ENCODE assay signal across 7 mouse cellular contexts in genomic region chr4:140037784-140038387, GRCm38 (mm10).
DNase-seq lines count a peak whose midpoint lies in the region; ATAC-seq lines count a peak whose summit lies in the region.

No protein-coding gene starts in this region.

- no peak overlapping the region; the same call in 1 of the 2 replicates for H3K4me2 ChIP-seq in kidney, embryonic 14.5 days (replicated peaks; ENCODE audit: low read depth, low read length)
- peak overlapping the region; percentile 28 for H3K4me2 ChIP-seq in lung, embryonic 16.5 days (ENCODE audit: low read depth, low read length)

- H3K27ac ChIP-seq in kidney, embryonic 14.5 days (ENCODE audit: low read depth, low read length) = no peak overlapping the region
- H3K27ac ChIP-seq in lung, embryonic 16.5 days (ENCODE audit: low read length) = no peak overlapping the region

- ATAC-seq in kidney, embryonic 14.5 days (ENCODE audit: low FRiP score, low TSS enrichment) = peak; percentile 25; the same call in 1 of the 2 replicates
- ATAC-seq in lung, embryonic 16.5 days (ENCODE audit: low read depth) = peak; percentile 66

- no peak overlapping the region for H3K4me3 ChIP-seq in kidney, embryonic 14.5 days (ENCODE audit: low read length)
- H3K4me3 ChIP-seq in lung, embryonic 16.5 days (ENCODE audit: low read length) = no peak overlapping the region

- peaks cover 9% of the 10 kb centered on the region; the same call in 1 of the 2 replicates for H3K4me1 ChIP-seq in kidney, embryonic 14.5 days (ENCODE audit: control insufficient read depth, insufficient read depth, low read length)
- peaks cover 7% of the 10 kb centered on the region for H3K4me1 ChIP-seq in lung, embryonic 16.5 days (replicated peaks; ENCODE audit: control insufficient read depth, insufficient read depth, low read length)

- H3K27me3 ChIP-seq in kidney, embryonic 14.5 days (ENCODE audit: control insufficient read depth, insufficient read depth, low read length) = peaks cover 32% of the 10 kb centered on the region
- H3K27me3 ChIP-seq in lung, embryonic 16.5 days (ENCODE audit: control insufficient read depth, insufficient read depth, low read depth, low read length) = peaks cover 31% of the 10 kb centered on the region

- peak; percentile 74 for DNase-seq in adrenal gland, adult 2 months
- DNase-seq in embryo, embryonic 11 days = peak; percentile 56
- peak; percentile 30 for DNase-seq in heart, adult 8-10 months (ENCODE audit: low spot score)
- DNase-seq in right cerebral cortex, postnatal 36 days (ENCODE audit: low spot score in 2 of 2) = peak; percentile 50 to 65
- no peak for DNase-seq in spleen, postnatal 14 days (ENCODE audit: low spot score in 2 of 2)

- 3% methylated on average over 13 of the region's 13 CpGs for WGBS in kidney, embryonic 14.5 days
- WGBS in lung, embryonic 16.5 days = under 1% methylated on average over 13 of the region's 13 CpGs

- no peaks in the 10 kb centered on the region for H3K36me3 ChIP-seq in kidney, embryonic 14.5 days (ENCODE audit: control insufficient read depth, insufficient read depth, low read length)
- no peaks in the 10 kb centered on the region for H3K36me3 ChIP-seq in lung, embryonic 16.5 days (ENCODE audit: control insufficient read depth, insufficient read depth, low read length)

- H3K9me3 ChIP-seq in kidney, embryonic 14.5 days (ENCODE audit: control insufficient read depth, low read length) = peaks cover 8% of the 10 kb centered on the region; the same call in 1 of the 2 replicates
- H3K9me3 ChIP-seq in lung, embryonic 16.5 days (ENCODE audit: control insufficient read depth, low read length) = peaks cover 4% of the 10 kb centered on the region; the same call in 1 of the 2 replicates

- no peak overlapping the region for H3K9ac ChIP-seq in kidney, embryonic 14.5 days (ENCODE audit: low read depth, low read length)
- no peak overlapping the region for H3K9ac ChIP-seq in lung, embryonic 16.5 days (ENCODE audit: low read length)

Comparison
In these comparisons a context has a peak if more than half of its experiments do, and no peak if none do; other contexts are left out.
1. DNase-seq: peak in adrenal gland, adult 2 months (single experiment), embryo, embryonic 11 days (single experiment), heart, adult 8-10 months (single experiment) and right cerebral cortex, postnatal 36 days (2 of 2); none in spleen, postnatal 14 days (0 of 2).